Mouse (Mus musculus) T-helper 1 cell (primary cell): ENCODE measurements around the gene Nsun7.

Experiments used
- in situ Hi-C: fragments of 300-600 bp; cut with MboI, MseI; formaldehyde crosslinking; loops from one replicate; pipeline ENCODE4 v1.15.1; 2025; ENCODE audit warnings: high pct_unique_total_duplicates

Nsun7 gene

GRCm38 (mm10) chr5:66279650-66280049 is 20.0 kb downstream of the Nsun7 start:
- in situ Hi-C loops, result no loop called here

- in situ Hi-C loops, result no loop called here
Observed at GRCm38 (mm10) chr5:66280742-66281141, 21.0 kb downstream of the Nsun7 start.

- in situ Hi-C loops, result no loop called here
Observed at GRCm38 (mm10) chr5:66294106-66294625, 34.5 kb downstream of the Nsun7 start.

- in situ Hi-C loops, result no loop called here
Observed at GRCm38 (mm10) chr5:66294952-66295351, 35.3 kb downstream of the Nsun7 start.

- in situ Hi-C loops, result no loop called here
Observed at GRCm38 (mm10) chr5:66296116-66296515, 36.4 kb downstream of the Nsun7 start.

- in situ Hi-C loops, result no loop called here
Observed at GRCm38 (mm10) chr5:66298856-66299255, 39.2 kb downstream of the Nsun7 start.

GRCm38 (mm10) chr5:66300576-66300975 is 40.9 kb downstream of the Nsun7 start:
- in situ Hi-C loops, result no loop called here

GRCm38 (mm10) chr5:66302085-66302815 is 42.6 kb downstream of the Nsun7 start:
- in situ Hi-C loops, result no loop called here

GRCm38 (mm10) chr5:66302873-66303272 is 43.2 kb downstream of the Nsun7 start:
- in situ Hi-C loops, result no loop called here

GRCm38 (mm10) chr5:66304300-66305067 is 44.8 kb downstream of the Nsun7 start:
- in situ Hi-C loops, result no loop called here

GRCm38 (mm10) chr5:66305511-66305910 is 45.8 kb downstream of the Nsun7 start:
- in situ Hi-C loops, result no loop called here

GRCm38 (mm10) chr5:66310328-66310727 is 50.6 kb downstream of the Nsun7 start:
- in situ Hi-C loops, result no loop called here

- in situ Hi-C loops, result no loop called here
Observed at GRCm38 (mm10) chr5:66310806-66311205, 51.1 kb downstream of the Nsun7 start.

- in situ Hi-C loops, result no loop called here
Observed at GRCm38 (mm10) chr5:66315791-66316190, 56.1 kb downstream of the Nsun7 start.

- in situ Hi-C loops, result no loop called here
Observed at GRCm38 (mm10) chr5:66319341-66319740, 59.6 kb downstream of the Nsun7 start.

GRCm38 (mm10) chr5:66319827-66320404 is 60.2 kb downstream of the Nsun7 start:
- in situ Hi-C loops, result no loop called here

- in situ Hi-C loops, result no loop called here
Observed at GRCm38 (mm10) chr5:66323131-66323530, 63.4 kb downstream of the Nsun7 start.

- in situ Hi-C loops, result no loop called here
Observed at GRCm38 (mm10) chr5:66323603-66324002, 63.9 kb downstream of the Nsun7 start.

GRCm38 (mm10) chr5:66326395-66326794 is 66.7 kb downstream of the Nsun7 start:
- in situ Hi-C loops, result no loop called here

GRCm38 (mm10) chr5:66327949-66328726 is 68.4 kb downstream of the Nsun7 start:
- in situ Hi-C loops, result no loop called here

GRCm38 (mm10) chr5:66328766-66329165 is 69.1 kb downstream of the Nsun7 start:
- in situ Hi-C loops, result no loop called here

- in situ Hi-C loops, result no loop called here
Observed at GRCm38 (mm10) chr5:66330806-66331205, 71.1 kb downstream of the Nsun7 start.
